Mouse (Mus musculus): ENCODE measurements around the gene Myom3.

Gene Myom3

DNA sequence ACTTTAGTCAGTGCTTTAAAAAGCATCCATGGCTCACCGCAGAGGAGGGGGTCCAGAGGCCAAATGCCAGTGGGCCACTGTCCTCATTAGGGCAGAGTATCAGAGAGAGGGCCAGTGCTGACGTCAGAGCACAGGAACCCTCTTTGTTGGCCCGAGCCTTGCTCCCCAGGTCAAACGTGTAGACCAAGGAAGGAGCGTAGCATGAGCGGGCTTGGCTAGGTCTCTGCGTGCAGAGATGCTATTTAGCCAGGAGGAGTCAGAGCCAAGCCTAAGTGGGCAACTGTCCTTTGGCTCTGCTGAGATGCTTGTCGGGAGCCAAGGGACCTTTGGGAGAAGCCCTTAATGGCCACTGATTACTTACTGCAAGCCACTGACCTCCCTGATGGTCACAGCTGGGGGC, 1.5 kb downstream of the Myom3 start:
- no peak for DNase-seq (ENCODE audit: low spot score)

DNA sequence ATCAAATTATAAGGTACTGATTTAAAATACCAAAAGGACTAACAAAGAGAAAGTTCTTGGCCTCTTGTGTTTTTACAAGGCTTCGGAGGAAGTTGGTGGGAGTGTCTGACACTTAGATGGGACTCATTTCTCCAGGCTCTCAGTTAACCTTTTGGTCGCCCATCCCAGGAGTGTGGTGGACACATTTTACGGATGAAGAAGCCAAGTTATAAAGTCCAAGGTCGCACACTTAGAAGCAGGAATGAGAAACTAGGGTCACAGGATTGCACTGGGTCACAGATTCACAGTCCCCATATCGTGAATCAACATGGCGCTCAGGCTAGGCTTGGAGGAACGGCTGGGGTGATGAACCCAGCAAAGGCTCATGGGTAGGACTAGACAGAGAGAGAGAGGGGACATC, 2.1 kb downstream of the Myom3 start:
- DNase-seq (ENCODE audit: low spot score), result no peak

- DNase-seq (ENCODE audit: low spot score), result peak; percentile 82
Measured at GRCm38 (mm10) chr4:135762251-135762906, 2.9 kb downstream of the Myom3 start.

DNA sequence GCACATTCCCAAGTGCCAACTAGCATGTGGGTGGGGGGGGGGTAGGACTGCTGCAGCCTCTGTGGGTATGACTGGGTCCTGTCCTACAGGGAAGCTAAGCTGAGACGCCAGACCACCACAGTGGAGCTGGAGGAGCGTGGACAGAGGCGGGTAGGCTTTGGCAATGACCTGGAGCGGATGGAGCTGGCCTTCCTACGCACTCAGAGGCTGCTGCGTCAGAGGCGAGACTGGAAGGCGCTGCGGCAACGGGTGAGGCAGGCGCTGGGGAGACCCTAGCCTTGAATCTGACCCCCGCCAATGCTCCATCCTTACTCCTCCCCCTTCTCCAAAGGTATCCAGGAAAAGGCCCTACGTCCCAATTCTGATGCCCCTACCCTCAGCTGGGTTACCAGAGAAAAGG, 5.2 kb downstream of the Myom3 start:
- no peak for DNase-seq (ENCODE audit: low spot score)

GRCm38 (mm10) chr4:135765707-135766106, 6.2 kb downstream of the Myom3 start:
- DNase-seq (ENCODE audit: low spot score), result no peak

DNA sequence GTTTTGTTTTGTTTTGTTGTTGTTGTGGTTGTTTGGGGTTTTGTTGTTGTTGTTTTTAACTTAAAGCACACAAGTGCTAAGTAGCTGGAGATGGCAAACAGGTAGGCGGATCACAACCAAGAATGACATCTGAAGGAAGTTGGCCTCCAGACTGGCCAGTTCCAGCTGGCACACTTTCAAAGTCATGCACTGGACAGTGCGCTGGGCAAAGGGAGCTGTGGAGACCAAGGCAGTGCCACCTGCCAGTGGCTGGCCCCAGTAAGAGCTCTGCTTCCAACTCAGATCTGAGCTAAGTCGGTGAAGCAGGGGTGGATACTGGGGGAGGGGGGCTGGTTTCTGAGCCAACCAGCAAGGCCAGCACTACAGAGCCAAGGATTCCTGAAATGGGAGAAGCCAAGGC, 7.5 kb downstream of the Myom3 start:
- DNase-seq (ENCODE audit: low spot score), result no peak

DNA sequence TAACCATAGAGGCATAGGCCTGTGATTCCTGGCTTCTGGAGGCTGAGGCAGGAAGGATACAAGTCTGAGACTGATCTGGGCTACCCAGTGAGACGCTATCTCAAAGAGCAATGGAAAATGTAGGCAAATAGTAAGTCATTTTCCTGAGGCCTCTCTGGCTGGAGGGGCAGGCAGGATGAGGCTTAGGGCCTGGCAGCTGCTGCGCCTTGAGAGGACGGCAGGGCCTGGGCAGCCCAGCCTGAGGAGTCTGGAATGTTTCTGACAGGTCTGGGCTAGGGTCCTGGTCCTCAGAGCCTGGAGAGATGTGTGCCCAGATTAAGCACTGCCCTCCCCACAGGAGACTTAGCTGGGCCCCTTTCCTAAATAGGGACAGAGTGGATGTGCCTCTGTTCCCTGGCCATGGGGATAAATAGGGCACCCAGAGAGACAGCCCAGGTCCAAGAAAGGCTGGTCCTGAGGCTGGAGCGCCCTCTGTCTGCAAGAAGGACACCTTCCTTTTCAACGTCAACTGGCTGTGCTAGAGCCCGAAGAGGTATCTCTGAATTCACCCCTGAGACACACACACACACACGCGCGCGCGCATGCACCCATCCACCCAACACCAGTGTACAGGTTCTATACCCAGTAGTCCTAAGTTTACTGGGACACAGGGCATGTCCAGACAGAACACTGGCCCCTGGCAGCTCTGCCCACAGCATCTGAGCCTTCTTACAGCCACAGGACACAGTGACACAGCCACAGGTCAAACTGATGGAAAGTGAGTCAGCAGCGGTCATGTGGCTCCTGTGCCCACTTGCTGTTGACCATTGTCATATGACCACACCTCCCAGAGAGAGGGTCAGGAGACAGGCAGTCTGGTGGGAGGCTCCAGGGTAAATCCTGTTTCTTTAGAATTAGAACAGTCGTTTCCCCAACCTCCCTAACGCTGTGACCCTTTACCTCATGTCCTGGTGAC, 9.3 kb downstream of the Myom3 start:
- peak; percentile 74 for DNase-seq (ENCODE audit: low spot score)

- DNase-seq (ENCODE audit: low spot score), result no peak
Measured at GRCm38 (mm10) chr4:135770611-135771305, 11.2 kb downstream of the Myom3 start.

DNA sequence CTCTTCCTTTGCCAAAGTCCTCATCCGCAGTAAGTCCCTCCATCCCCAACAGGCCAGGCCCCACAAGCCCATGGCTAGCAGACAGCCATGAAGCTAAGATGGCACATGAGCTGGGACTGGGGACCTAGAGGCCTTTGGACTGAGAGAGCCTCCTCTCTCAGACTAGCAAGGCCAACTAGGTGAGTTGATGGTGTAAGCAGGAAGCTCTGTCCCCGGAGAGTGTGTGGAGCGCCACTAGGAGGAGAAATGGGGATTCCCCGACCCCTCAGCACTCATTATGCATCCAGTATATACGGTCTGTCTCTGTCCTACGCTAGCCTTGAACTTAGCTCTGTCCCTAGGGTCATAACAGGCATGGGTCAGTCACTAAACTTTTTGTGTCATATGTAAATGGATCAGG, 12.1 kb downstream of the Myom3 start:
- no peak for DNase-seq (ENCODE audit: low spot score)

- no peak for DNase-seq (ENCODE audit: low spot score)
Measured at GRCm38 (mm10) chr4:135772671-135773070, 13.2 kb downstream of the Myom3 start.

DNA sequence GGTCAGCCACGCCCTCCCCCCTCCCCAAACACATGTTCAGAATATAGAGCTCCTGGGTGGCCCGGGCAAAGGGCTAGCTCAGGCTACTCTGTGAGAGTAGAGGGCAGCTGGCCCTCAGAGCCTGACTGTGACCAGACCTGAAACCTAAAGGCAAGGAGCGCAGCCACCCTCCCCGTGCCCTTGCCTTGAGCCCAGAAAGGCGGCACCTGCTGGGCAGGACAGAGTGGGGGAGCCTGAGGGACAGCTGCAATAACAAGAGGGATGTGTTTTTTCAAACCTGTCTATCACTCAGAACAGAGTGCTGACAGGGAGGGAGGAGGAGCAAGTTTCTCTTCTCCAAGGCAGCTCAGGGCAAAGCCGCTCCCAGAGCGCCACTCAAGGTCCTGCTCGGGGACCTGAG, 15.0 kb downstream of the Myom3 start:
- DNase-seq (ENCODE audit: low spot score), result no peak

- DNase-seq (ENCODE audit: low spot score), result no peak
Measured at GRCm38 (mm10) chr4:135776850-135777249, 17.3 kb downstream of the Myom3 start.

DNA sequence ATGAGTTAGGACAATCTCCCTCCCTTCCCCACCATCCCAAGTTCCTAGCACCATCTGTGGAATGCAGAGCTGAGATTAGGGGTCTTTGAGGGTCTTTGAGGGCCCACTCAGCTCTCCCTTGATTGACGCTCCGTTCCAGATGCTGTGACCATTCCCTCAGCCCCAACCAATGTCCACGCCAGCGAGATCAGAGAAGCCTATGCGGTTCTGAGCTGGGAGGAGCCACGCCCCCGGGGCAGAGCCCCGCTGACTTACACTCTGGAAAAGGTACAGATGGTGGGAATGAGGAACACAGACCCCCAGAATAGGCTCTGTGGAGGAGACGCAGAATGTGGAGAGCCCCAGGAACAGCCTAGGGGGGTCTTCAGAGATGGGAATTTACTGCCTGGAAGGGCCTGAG, 20.1 kb downstream of the Myom3 start:
- DNase-seq (ENCODE audit: low spot score), result no peak

- DNase-seq (ENCODE audit: low spot score), result no peak
Measured at GRCm38 (mm10) chr4:135780255-135780654, 20.7 kb downstream of the Myom3 start.

GRCm38 (mm10) chr4:135781304-135781703, 21.8 kb downstream of the Myom3 start:
- DNase-seq (ENCODE audit: low spot score), result no peak

GRCm38 (mm10) chr4:135786581-135786980, 27.1 kb downstream of the Myom3 start:
- DNase-seq (ENCODE audit: low spot score), result no peak

DNA sequence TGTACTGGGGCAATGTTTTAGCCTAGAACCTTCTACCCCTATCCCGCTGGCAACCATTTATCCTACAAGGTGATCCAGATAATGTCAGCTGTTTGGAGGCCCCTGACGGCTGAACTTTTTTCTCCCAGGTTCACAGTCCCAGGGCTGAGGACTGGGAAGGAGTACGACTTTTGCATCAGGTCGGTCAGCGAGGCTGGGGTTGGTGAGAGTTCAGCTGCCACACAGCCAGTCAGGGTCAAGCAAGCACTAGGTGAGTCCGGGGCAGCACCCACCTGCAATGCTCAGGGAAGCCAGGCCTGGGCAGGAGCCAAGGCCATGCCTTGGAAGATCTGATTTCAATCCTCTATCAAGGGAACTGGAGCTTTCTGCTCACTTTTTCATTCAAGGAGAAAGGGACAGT, 27.8 kb downstream of the Myom3 start:
- DNase-seq (ENCODE audit: low spot score), result no peak

DNA sequence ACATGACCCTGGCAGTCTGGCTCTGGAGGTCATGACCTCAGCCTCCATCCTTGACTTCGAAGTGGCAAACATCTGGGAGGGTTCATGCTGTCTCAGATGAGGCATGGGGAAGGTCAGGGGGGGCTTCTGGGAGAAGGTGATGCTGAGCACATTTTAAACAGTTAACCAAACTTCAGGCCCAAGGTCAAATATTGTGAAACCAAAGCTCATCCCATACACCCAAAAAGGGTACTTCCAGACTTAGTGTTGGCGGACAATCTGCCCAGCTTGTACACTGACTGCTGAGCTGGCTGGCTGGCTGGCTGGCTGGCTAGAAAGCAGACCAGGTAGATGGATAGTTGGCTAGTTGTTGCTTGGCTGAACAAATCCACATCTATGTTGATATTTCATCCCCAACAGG, 29.6 kb downstream of the Myom3 start:
- DNase-seq (ENCODE audit: low spot score), result no peak

DNA sequence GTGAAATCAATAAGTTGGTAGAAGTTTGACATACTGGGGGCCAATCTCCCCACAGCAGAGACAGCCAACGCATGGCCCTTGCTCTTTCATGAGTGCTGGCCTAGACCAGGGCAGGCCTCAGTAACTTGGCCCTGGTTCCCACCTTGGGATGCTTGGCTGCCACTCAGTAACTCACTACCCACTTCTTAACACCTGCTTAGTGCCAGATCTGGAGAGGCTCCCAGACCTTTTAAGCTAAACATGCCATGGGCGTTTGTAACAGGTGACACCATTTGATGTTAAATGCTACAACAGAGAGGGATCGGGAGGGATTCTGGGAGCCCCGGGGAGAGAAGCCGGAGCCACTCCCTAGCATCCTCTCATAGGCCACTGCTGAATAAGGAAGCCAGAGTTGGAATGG, 33.3 kb downstream of the Myom3 start:
- no peak for DNase-seq (ENCODE audit: low spot score)

- DNase-seq (ENCODE audit: low spot score), result no peak
Measured at GRCm38 (mm10) chr4:135797931-135798330, 38.4 kb downstream of the Myom3 start.

DNA sequence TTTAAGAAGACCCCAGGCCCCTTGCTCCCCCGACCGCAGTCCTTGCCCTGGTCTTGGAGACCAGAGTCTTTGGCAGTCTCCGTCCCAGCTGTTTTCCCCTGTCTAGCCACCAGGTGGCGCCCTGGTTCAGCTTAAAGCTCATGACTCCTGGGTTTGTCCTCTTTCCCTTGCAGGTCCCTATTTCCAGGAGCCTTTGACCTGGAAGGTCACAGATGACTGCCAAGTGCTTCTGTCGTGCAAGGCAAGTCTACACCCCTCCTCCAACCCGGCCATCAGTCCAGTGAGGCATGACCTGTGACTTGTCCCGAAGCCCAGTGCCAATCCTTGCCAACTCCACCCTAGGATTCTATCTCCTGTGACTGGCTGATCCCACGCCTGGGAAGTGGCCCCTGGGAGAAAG, 42.0 kb downstream of the Myom3 start:
- DNase-seq (ENCODE audit: low spot score), result peak; percentile 97

GRCm38 (mm10) chr4:135803299-135803698, 43.8 kb downstream of the Myom3 start:
- DNase-seq (ENCODE audit: low spot score), result peak; percentile 29

DNA sequence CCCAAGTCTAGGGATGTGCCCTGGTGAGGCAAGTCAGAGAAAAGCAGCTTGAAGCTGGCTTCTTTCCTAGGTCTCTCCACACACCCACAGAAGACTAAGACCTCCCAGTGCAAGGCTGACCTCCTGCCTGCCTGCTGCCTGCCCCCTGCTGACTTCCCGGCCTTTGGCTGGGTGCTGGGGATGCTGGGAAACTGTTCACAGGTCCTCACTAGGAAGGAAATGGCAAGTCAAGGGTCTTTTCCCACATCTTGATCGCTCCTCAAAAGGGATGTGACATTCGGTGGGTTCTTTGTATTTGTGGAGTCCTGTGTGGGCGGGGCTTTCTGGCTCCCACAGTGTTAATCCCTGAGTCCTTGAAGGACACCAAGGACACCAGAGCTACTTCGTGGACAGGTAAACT, 44.7 kb downstream of the Myom3 start:
- no peak for DNase-seq (ENCODE audit: low spot score)
